Mouse (Mus musculus) embryonic facial prominence, embryonic 12.5 days (tissue): Measurements from ENCODE around the gene Olfr885. TPM values are rescaled to one million over a fixed set of nuclear protein-coding genes. Genes with fewer than 3 reads are reported as not detected.

Source experiments
- ATAC-seq: fragments of 200-750 bp; cut with Nextera tagmentation; 2 replicates; pipeline ENCODE4 v1.8.0; 2017; ENCODE audit not compliant: insufficient number of reproducible peaks, insufficient read depth, low FRiP score, low TSS enrichment
- H3K27ac ChIP-seq: fragments of 300-500 bp; sonication (generic); 2 replicates; pipeline ENCODE4 v1.5.1; 2016; ENCODE audit warnings: mild to moderate bottlenecking
- H3K27me3 ChIP-seq: fragments of 300-500 bp; sonication (generic); 2 replicates; pipeline ENCODE4 v1.6.1; 2016; ENCODE audit warnings: mild to moderate bottlenecking, moderate library complexity
- H3K36me3 ChIP-seq: fragments of 300-500 bp; sonication (generic); 2 replicates; pipeline ENCODE4 v1.6.1; 2016; ENCODE audit warnings: mild to moderate bottlenecking
- H3K4me1 ChIP-seq: fragments of 300-500 bp; sonication (generic); 2 replicates; pipeline ENCODE4 v1.6.1; 2016
- H3K4me2 ChIP-seq: fragments of 300-500 bp; sonication (generic); replicated peaks from 2 replicates; pipeline ENCODE4 v1.6.1; 2016; ENCODE audit warnings: mild to moderate bottlenecking, moderate library complexity
- H3K4me3 ChIP-seq: fragments of 300-500 bp; sonication (generic); 2 replicates; pipeline ENCODE4 v1.5.1; 2016; ENCODE audit warnings: mild to moderate bottlenecking
- H3K9ac ChIP-seq: fragments of 300-500 bp; sonication (generic); 2 replicates; pipeline ENCODE4 v1.6.1; 2016; ENCODE audit warnings: mild to moderate bottlenecking, moderate library complexity
- H3K9me3 ChIP-seq: fragments of 300-500 bp; sonication (generic); 2 replicates; pipeline ENCODE4 v1.6.1; 2016; ENCODE audit warnings: mild to moderate bottlenecking, moderate library complexity
- WGBS: fragments of 180-500 bp; shearing (Covaris S2); methylation state at CpG from one replicate; pipeline ENCODE4 v1.1.7; 2016; 5-methylcytosine and 5-hydroxymethylcytosine counted together
- polyA plus RNA-seq: library from polyadenylated mRNA; unstranded; fragments of >200 nt; fragmentation: Nextera tagmentation; extraction: Ambion mirVana; gene quantifications from 2 replicates; pipeline ENCODE4 v1.2.1, GENCODE M21; 2016

Olfr885 gene
- polyA plus RNA-seq: not detected in 2 replicates

DNA sequence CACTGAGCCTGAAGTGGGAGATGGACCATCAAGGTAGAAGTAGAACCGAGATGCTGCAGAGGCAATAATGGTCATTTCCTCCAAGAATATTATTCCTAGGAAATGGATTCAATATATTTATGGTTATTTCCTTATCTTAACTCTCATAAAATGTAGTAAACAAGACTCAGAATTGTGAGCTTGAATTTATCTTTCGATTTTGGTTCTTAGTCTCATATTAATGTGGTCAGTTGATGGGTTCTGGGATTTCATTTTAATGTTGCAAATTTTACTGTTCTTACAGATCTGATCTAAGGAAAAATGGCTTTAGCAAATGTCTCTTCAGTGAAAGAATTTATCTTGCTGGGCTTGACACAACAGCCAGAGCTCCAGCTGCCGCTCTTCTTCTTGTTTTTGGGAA is at the start of gene Olfr885:
Gene Olfr885, plus strand, starts transcription at position 301 of the 400 bp plus-strand sequence.
- H3K27ac ChIP-seq: no peak within 1 kb of the TSS
- WGBS: 86% methylated on average over 3 of the region's 3 CpGs
- ATAC-seq: no peak
- no peaks in the 10 kb centered on the region for H3K4me1 ChIP-seq
- H3K4me2 ChIP-seq: no peak within 1 kb of the TSS
- H3K27me3 ChIP-seq: no peaks in the 10 kb centered on the region
- no peak within 1 kb of the TSS for H3K9ac ChIP-seq
- H3K9me3 ChIP-seq: no peaks in the 10 kb centered on the region
- no peaks in the 10 kb centered on the region for H3K36me3 ChIP-seq
- H3K4me3 ChIP-seq: no peak within 1 kb of the TSS

GRCm38 (mm10) chr9:38025508-38025907 is 35.6 kb upstream of the Olfr885 start, which contains the start of gene Olfr883:
Gene Olfr883, plus strand, starts transcription at chr9:38025808.
- 78% methylated on average over 1 of the region's 1 CpGs for WGBS

DNA sequence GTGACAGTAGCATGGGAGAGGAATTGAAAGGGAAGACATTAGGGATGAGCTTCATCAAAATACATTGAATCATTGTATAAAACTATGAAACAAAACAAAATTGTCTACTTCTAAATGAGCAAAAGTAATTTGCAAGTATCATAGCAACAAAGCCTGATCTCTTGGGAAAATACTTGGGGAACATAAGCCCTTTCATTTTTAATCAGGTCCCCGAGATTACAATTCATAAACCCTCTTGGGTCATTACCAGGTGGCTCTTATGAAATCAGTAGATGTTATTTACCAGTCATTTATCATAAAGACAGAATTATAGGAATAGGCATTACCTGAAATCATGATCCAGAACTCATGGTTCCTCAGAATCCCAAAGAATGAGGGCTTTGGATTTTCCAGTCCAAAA is 14.9 kb upstream of the Olfr885 start, which contains the start of gene Olfr884:
Gene Olfr884, plus strand, starts transcription at position 301 of the 400 bp plus-strand sequence.
- Histone ChIP-seq H3K36me3 (no peaks in the 10 kb centered on the region), H3K4me1 (no peaks in the 10 kb centered on the region), H3K27me3 (no peaks in the 10 kb centered on the region), H3K27ac (no peak within 1 kb of the TSS), H3K4me2 (no peak within 1 kb of the TSS), H3K4me3 (no peak within 1 kb of the TSS), H3K9ac (no peak within 1 kb of the TSS), H3K9me3 (no peaks in the 10 kb centered on the region)
- no peak for ATAC-seq
- WGBS: 77% methylated on average over 1 of the region's 1 CpGs

More at GRCm38 (mm10) chr9:38025508-38025907, 35.6 kb upstream of the Olfr885 start, which contains the start of gene Olfr883:
- no peak within 1 kb of the TSS for H3K4me2 ChIP-seq
- no peak within 1 kb of the TSS for H3K9ac ChIP-seq
- ATAC-seq: no peak
- H3K4me1 ChIP-seq: no peaks in the 10 kb centered on the region
- H3K9me3 ChIP-seq: no peaks in the 10 kb centered on the region
- H3K27ac ChIP-seq: no peak within 1 kb of the TSS
- H3K4me3 ChIP-seq: no peak within 1 kb of the TSS
- H3K36me3 ChIP-seq: no peaks in the 10 kb centered on the region
- no peaks in the 10 kb centered on the region for H3K27me3 ChIP-seq

- Histone ChIP-seq H3K36me3 (no peaks in the 10 kb centered on the region), H3K4me2 (no peak within 1 kb of the TSS), H3K4me3 (no peak within 1 kb of the TSS), H3K4me1 (no peaks in the 10 kb centered on the region), H3K9me3 (no peaks in the 10 kb centered on the region), H3K27ac (no peak within 1 kb of the TSS), H3K9ac (no peak within 1 kb of the TSS), H3K27me3 (no peaks in the 10 kb centered on the region)
- WGBS: 70% methylated on average over 1 of the region's 1 CpGs
- ATAC-seq: no peak
These were observed 22.6 kb downstream of the Olfr885 start, which contains the start of gene Olfr887 for GRCm38 (mm10) chr9:38083772-38084171. Gene Olfr887, plus strand, starts transcription at chr9:38084072.

DNA sequence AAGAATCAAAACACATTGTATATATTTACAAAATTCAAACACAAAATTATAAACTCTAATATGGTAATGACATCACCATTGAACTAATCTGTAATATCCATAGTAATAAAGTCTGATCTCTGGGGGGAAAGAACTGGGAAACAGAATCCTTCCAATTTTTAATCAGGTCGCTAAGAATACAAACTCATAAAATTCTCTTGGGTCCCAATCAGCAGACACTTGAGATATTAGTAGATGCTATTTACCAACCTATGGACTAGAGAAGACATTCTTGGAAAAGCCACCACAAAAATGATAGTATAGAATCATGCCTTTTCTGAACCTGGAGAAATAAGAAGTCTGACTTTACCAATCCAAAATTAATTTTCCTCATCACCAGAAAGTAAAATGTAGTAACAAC is 46.7 kb downstream of the Olfr885 start, which contains the start of gene Olfr888:
Gene Olfr888, plus strand, starts transcription at position 301 of the 400 bp plus-strand sequence.
- Histone ChIP-seq H3K36me3 (no peaks in the 10 kb centered on the region), H3K9ac (no peak within 1 kb of the TSS), H3K4me3 (no peak within 1 kb of the TSS), H3K27ac (no peak within 1 kb of the TSS), H3K27me3 (no peaks in the 10 kb centered on the region), H3K4me1 (no peaks in the 10 kb centered on the region), H3K4me2 (no peak within 1 kb of the TSS), H3K9me3 (no peaks in the 10 kb centered on the region)
- WGBS: 80% methylated on average over 1 of the region's 1 CpGs
- ATAC-seq: no peak

Other genes starting within 250 kb of the Olfr885 start
- gene Olfr877, start 207.1 kb upstream of the Olfr885 start, polyA plus RNA-seq: not detected in 2 replicates
- not detected in 2 replicates for gene Olfr145, start 164.6 kb upstream of the Olfr885 start, polyA plus RNA-seq
- not detected in 2 replicates for gene Olfr878, start 143.5 kb upstream of the Olfr885 start, polyA plus RNA-seq
- gene Olfr881, start 69.5 kb upstream of the Olfr885 start, polyA plus RNA-seq: not detected in 2 replicates
- not detected in 2 replicates for gene Olfr883, start 35.5 kb upstream of the Olfr885 start, polyA plus RNA-seq
- gene Olfr884, start 14.8 kb upstream of the Olfr885 start, polyA plus RNA-seq: not detected in 2 replicates
- gene Olfr887, start 22.8 kb downstream of the Olfr885 start, polyA plus RNA-seq: not detected in 2 replicates
- not detected in 2 replicates for gene Olfr888, start 46.8 kb downstream of the Olfr885 start, polyA plus RNA-seq
- gene Olfr889, start 53.9 kb downstream of the Olfr885 start, polyA plus RNA-seq: 0.10 TPM in 2 replicates
- not detected in 2 replicates for gene Olfr890, start 81.2 kb downstream of the Olfr885 start, polyA plus RNA-seq
- not detected in 2 replicates for gene Olfr891, start 119.5 kb downstream of the Olfr885 start, polyA plus RNA-seq
- not detected in 2 replicates for gene Olfr893, start 147.0 kb downstream of the Olfr885 start, polyA plus RNA-seq
- not detected in 2 replicates for gene Olfr894, start 156.7 kb downstream of the Olfr885 start, polyA plus RNA-seq
- gene Olfr143, start 191.5 kb downstream of the Olfr885 start, polyA plus RNA-seq: not detected in 2 replicates
- gene Olfr895, start 206.5 kb downstream of the Olfr885 start, polyA plus RNA-seq: not detected in 2 replicates
- not detected in 2 replicates for gene Olfr896-ps1, start 229.8 kb downstream of the Olfr885 start, polyA plus RNA-seq